Mouse (Mus musculus): ENCODE measurements at regions not wholly inside any gene's neighbourhood (a gene's known extent, or its start where the extent isn't known, plus 50 kb on each side); places are given as distances from the start of the nearest gene placed in this dataset.

DNA sequence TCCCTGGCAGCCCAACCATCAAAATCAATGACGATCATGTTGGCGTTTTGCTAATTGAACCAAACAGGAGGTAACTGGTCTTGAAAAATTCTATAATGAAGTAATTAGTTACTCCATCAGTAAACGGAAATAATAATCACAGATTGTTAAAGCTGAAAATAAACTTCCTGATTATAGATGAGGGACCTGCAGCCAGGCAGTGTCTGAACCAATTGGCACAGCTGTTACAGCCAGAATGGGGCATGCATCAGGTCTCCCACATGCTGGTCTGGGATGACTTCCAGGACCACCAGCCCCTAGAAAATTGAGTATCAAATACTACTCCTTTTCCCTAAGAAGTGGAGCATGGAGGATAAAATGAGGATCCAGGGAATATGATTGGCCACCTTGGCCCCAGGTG lies 326.8 kb upstream of the Cpeb2 start:
- no peak for TF ChIP-seq CTCF (IDR thresholded peaks at IDR 0.05; ENCODE audit: control insufficient read depth, insufficient read depth, low read length)
- no peak for TF ChIP-seq POLR2A (IDR thresholded peaks at IDR 0.05; ENCODE audit: borderline replicate concordance, control insufficient read depth, low read depth, low read length)

All from bone marrow, adult 2 months (tissue).